Mouse (Mus musculus): ENCODE measurements around the gene Cabin1.

Cabin1 gene

GRCm38 (mm10) chr10:75763682-75764518, at the start of gene Cabin1:
Cabin1 (minus strand) TSS chr10:75764341.
- DNase-seq (ENCODE audit: low spot score in 2 of 2), result peak; percentile 95 to 96

GRCm38 (mm10) chr10:75804217-75804616, 40.1 kb upstream of the Cabin1 start:
- no peak for DNase-seq (ENCODE audit: low spot score in 2 of 2)

GRCm38 (mm10) chr10:75798176-75798696, 34.1 kb upstream of the Cabin1 start, which contains the start of gene Gstt1:
Gstt1 (minus strand) TSS chr10:75798584.
- DNase-seq (ENCODE audit: low spot score in 2 of 2), result peak; percentile 78 to 84

- peak in 1 of 2 experiments; percentile 72 for DNase-seq (ENCODE audit: low spot score in 2 of 2)
Observed at GRCm38 (mm10) chr10:75797619-75798175, 33.6 kb upstream of the Cabin1 start.

- DNase-seq (ENCODE audit: low spot score in 2 of 2), result peak in 1 of 2 experiments; percentile 56
Observed at GRCm38 (mm10) chr10:75796731-75797516, 32.8 kb upstream of the Cabin1 start.

- DNase-seq (ENCODE audit: low spot score in 2 of 2), result no peak
Observed at GRCm38 (mm10) chr10:75794880-75795279, 30.7 kb upstream of the Cabin1 start.

- peak in 1 of 2 experiments; percentile 57 for DNase-seq (ENCODE audit: low spot score in 2 of 2)
Observed at GRCm38 (mm10) chr10:75790773-75791172, 26.6 kb upstream of the Cabin1 start.

GRCm38 (mm10) chr10:75789841-75790240, 25.7 kb upstream of the Cabin1 start:
- DNase-seq (ENCODE audit: low spot score in 2 of 2), result no peak

- no peak for DNase-seq (ENCODE audit: low spot score in 2 of 2)
Observed at GRCm38 (mm10) chr10:75789081-75789735, 25.1 kb upstream of the Cabin1 start.

GRCm38 (mm10) chr10:75788277-75788676, 24.1 kb upstream of the Cabin1 start:
- DNase-seq (ENCODE audit: low spot score in 2 of 2), result no peak

GRCm38 (mm10) chr10:75785442-75785841, 21.3 kb upstream of the Cabin1 start:
- no peak for DNase-seq (ENCODE audit: low spot score in 2 of 2)

- peak in 1 of 2 experiments; percentile 70 for DNase-seq (ENCODE audit: low spot score in 2 of 2)
Observed at GRCm38 (mm10) chr10:75780769-75781578, 16.8 kb upstream of the Cabin1 start, which contains the start of the genes Gm20441 and Gstt3. Gm20441 (minus strand) TSS chr10:75780954. Gstt3 (minus strand) TSS chr10:75781414.

- peak in 1 of 2 experiments; percentile 53 for DNase-seq (ENCODE audit: low spot score in 2 of 2)
Observed at GRCm38 (mm10) chr10:75779206-75780174, 15.3 kb upstream of the Cabin1 start.

GRCm38 (mm10) chr10:75777885-75778284, 13.7 kb upstream of the Cabin1 start:
- no peak for DNase-seq (ENCODE audit: low spot score in 2 of 2)

- DNase-seq (ENCODE audit: low spot score in 2 of 2), result no peak
Observed at GRCm38 (mm10) chr10:75776562-75776961, 12.4 kb upstream of the Cabin1 start.

- no peak for DNase-seq (ENCODE audit: low spot score in 2 of 2)
Observed at GRCm38 (mm10) chr10:75774587-75774986, 10.4 kb upstream of the Cabin1 start.

- no peak for DNase-seq (ENCODE audit: low spot score in 2 of 2)
Observed at GRCm38 (mm10) chr10:75774102-75774501, 10.0 kb upstream of the Cabin1 start.

- peak; percentile 83 to 91 for DNase-seq (ENCODE audit: low spot score in 2 of 2)
Observed at GRCm38 (mm10) chr10:75772795-75773664, 8.9 kb upstream of the Cabin1 start, which contains the start of gene Ddt. Ddt (minus strand) TSS chr10:75773414.

All from spleen, postnatal 4 days (tissue).